Mouse (Mus musculus) layer of hippocampus, adult 9-10 months (tissue): ENCODE data around the gene Col19a1.

ENCODE experiments used
- DNase-seq: peaks from one replicate; pipeline ENCODE4 v3.0.0; 2022; ENCODE audit warnings: low spot score

Col19a1 gene

GRCm38 (mm10) chr1:24226941-24227711 is 360.1 kb downstream of the Col19a1 start:
- DNase-seq: no peak

- no peak for DNase-seq
Observed at GRCm38 (mm10) chr1:24225825-24226526, 361.3 kb downstream of the Col19a1 start.

- peak; percentile 27 for DNase-seq
Observed at GRCm38 (mm10) chr1:24222981-24223612, 364.2 kb downstream of the Col19a1 start.

- DNase-seq: no peak
Observed at GRCm38 (mm10) chr1:24222231-24222630, 365.0 kb downstream of the Col19a1 start.

GRCm38 (mm10) chr1:24219041-24219440 is 368.2 kb downstream of the Col19a1 start:
- DNase-seq: no peak
